Mouse (Mus musculus) spleen, adult 2 months (tissue): Measurements from ENCODE around the gene Tor1b. TPM values are rescaled to one million over a fixed set of nuclear protein-coding genes. Genes with fewer than 3 reads are reported as not detected.
A peak's percentile ranks its signal among the peaks of the same experiment; 100 is the strongest.

ENCODE experiments used
- DNase-seq, 2 experiments: peaks; one replicate each; pipeline versions ENCODE4 v3.0.0 to v3.0.0-alpha.2; 2012 to 2021; ENCODE audit warnings: low spot score in 2 of 2, low read depth in 1 of 2
- H3K27ac ChIP-seq: fragments of 200-500 bp; 2 replicates; pipeline ENCODE4 v1.5.1; 2012; ENCODE audit warnings: low read length, inconsistent platforms; ENCODE audit not compliant: insufficient read depth
- H3K27me3 ChIP-seq: fragments of 200-500 bp; 2 replicates; pipeline ENCODE4 v1.6.1; 2012; ENCODE audit warnings: mild to moderate bottlenecking, moderate library complexity, low read length, inconsistent platforms; ENCODE audit not compliant: control insufficient read depth, insufficient read depth
- H3K36me3 ChIP-seq: fragments of 200-500 bp; 2 replicates; pipeline ENCODE4 v1.6.1; 2012; ENCODE audit warnings: mild to moderate bottlenecking, low read length, inconsistent platforms; ENCODE audit not compliant: control insufficient read depth, insufficient read depth
- H3K4me1 ChIP-seq: fragments of 200-500 bp; 2 replicates; pipeline ENCODE4 v1.6.1; 2011; ENCODE audit warnings: inconsistent platforms; ENCODE audit not compliant: control insufficient read depth, insufficient read depth, insufficient read length
- H3K4me3 ChIP-seq: fragments of 200-500 bp; 2 replicates; pipeline ENCODE4 v1.5.1; 2011; ENCODE audit warnings: mild to moderate bottlenecking, inconsistent platforms; ENCODE audit not compliant: insufficient read depth, insufficient read length; ENCODE audit errors: extremely low read depth
- CTCF ChIP-seq: fragments of 200-500 bp; IDR thresholded peaks from 2 replicates; pipeline ENCODE4 v1.5.1; 2011; ENCODE audit warnings: mild to moderate bottlenecking, inconsistent platforms; ENCODE audit not compliant: insufficient read depth, insufficient read length, insufficient replicate concordance; ENCODE audit errors: extremely low read depth
- POLR2A ChIP-seq: fragments of 200-500 bp; IDR thresholded peaks from 2 replicates; pipeline ENCODE4 v1.6.1; 2011; ENCODE audit warnings: low read depth, low read length, inconsistent platforms
- WGBS: fragments of 180-500 bp; shearing (Covaris S2); methylation state at CpG from one replicate; pipeline ENCODE4 v1.1.7; 2018; 5-methylcytosine and 5-hydroxymethylcytosine counted together
- polyA plus RNA-seq: library from polyadenylated mRNA; depleted of rRNA; stranded (reverse); fragments of >200 nt; gene quantifications from 2 replicates; pipeline ENCODE4 v1.2.3, GENCODE M21; 2012

Tor1b gene
- polyA plus RNA-seq, 1 experiment = 18.9 TPM

GRCm38 (mm10) chr2:30981790-30982513, 29.2 kb downstream of the Tor1b start, which contains the start of the genes BC005624 and Usp20:
Gene BC005624 (minus strand): TSS chr2:30982201.
Gene Usp20 (plus strand): TSS chr2:30982279.
- WGBS = under 1% methylated on average over 66 of the region's 66 CpGs
- H3K27ac ChIP-seq = peak within 1 kb of the TSS; percentile 21
- DNase-seq = peak; percentile 99 to 100
- peak within 1 kb of the TSS; percentile 89 for H3K4me3 ChIP-seq
- TF ChIP-seq POLR2A (peak; percentile 29), CTCF (no peak)
- H3K4me1 ChIP-seq = no peaks in the 10 kb centered on the region
- peaks cover 12% of the 10 kb centered on the region for H3K36me3 ChIP-seq
- H3K27me3 ChIP-seq = no peaks in the 10 kb centered on the region

DNA sequence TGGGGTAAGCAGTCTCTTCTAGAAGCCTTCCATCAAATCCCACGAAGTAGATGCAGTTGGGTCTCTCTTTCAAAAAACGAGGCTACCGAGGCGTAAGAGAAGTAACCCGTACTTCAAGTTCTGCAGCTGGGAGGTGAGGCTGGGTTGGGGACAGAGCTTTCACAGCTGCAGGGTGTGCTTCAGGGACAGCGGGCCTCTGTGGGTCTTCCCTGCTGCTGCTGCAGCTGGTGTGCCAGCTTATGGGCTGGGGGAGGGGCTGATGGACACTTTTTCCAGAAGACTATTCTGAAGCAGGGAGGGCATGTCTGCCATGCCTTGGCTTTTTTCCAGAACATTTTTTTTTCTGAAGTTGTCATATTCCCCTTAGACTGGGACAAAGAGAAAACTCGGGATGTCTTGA, 30.3 kb downstream of the Tor1b start:
- H3K27me3 ChIP-seq = no peaks in the 10 kb centered on the region
- DNase-seq = no peak
- WGBS = 46% methylated on average over 7 of the region's 7 CpGs
- H3K4me1 ChIP-seq = no peaks in the 10 kb centered on the region
- H3K4me3 ChIP-seq = no peak overlapping the region
- no peak overlapping the region for H3K27ac ChIP-seq
- H3K36me3 ChIP-seq = peaks cover 8% of the 10 kb centered on the region
- TF ChIP-seq POLR2A (no peak), CTCF (no peak)

- no peaks in the 10 kb centered on the region for H3K36me3 ChIP-seq
- no peak for DNase-seq
- no peak overlapping the region for H3K4me3 ChIP-seq
- no peaks in the 10 kb centered on the region for H3K27me3 ChIP-seq
- WGBS = 42% methylated on average over 17 of the region's 17 CpGs
- H3K27ac ChIP-seq = no peak overlapping the region
- no peaks in the 10 kb centered on the region for H3K4me1 ChIP-seq
- TF ChIP-seq POLR2A (no peak), CTCF (no peak)
Measured at GRCm38 (mm10) chr2:30985111-30986020, 32.6 kb downstream of the Tor1b start.

- WGBS = 88% methylated on average over 9 of the region's 9 CpGs
- H3K4me1 ChIP-seq = no peaks in the 10 kb centered on the region
- H3K27me3 ChIP-seq = no peaks in the 10 kb centered on the region
- no peak overlapping the region for H3K4me3 ChIP-seq
- H3K27ac ChIP-seq = no peak overlapping the region
- TF ChIP-seq CTCF (no peak), POLR2A (no peak)
- no peak for DNase-seq
- no peaks in the 10 kb centered on the region for H3K36me3 ChIP-seq
Measured at GRCm38 (mm10) chr2:30990221-30990620, 37.5 kb downstream of the Tor1b start.

DNA sequence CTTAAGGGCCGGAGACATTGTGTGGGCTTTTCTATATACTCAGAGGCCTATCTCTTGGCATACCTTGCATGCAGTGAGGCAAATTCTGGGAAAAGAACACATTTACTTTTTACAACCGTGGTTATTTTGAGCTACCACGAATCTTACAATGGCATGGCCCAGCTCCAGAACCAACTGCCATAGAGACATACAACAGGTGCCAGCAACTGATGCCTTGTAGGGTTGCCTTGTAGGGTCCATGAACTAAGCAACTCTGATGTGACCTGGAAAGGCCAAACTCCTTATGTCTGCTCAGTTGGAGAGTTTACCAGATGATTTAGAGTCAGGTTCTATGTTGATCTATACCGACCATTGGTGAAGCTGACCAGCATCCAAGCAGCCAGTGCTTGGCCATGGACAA, 42.1 kb downstream of the Tor1b start:
- WGBS = 92% methylated on average over 4 of the region's 4 CpGs

GRCm38 (mm10) chr2:30995432-30995996, 42.8 kb downstream of the Tor1b start:
- H3K27ac ChIP-seq = no peak overlapping the region

More for the DNA sequence above, 42.1 kb downstream of the Tor1b start:
- no peaks in the 10 kb centered on the region for H3K4me1 ChIP-seq
- 0 out of 2 replicates have a peak, but pooled peaks cover under 1% of the 10 kb centered on the region for H3K36me3 ChIP-seq
- no peaks in the 10 kb centered on the region for H3K27me3 ChIP-seq
- no peak overlapping the region for H3K27ac ChIP-seq
- DNase-seq = no peak
- TF ChIP-seq POLR2A (no peak), CTCF (no peak)
- H3K4me3 ChIP-seq = no peak overlapping the region

More at GRCm38 (mm10) chr2:30995432-30995996, 42.8 kb downstream of the Tor1b start:
- Histone ChIP-seq H3K27me3 (no peaks in the 10 kb centered on the region), H3K4me3 (no peak overlapping the region), H3K4me1 (no peaks in the 10 kb centered on the region), H3K36me3 (0 out of 2 replicates have a peak, but pooled peaks cover 1% of the 10 kb centered on the region)
- DNase-seq = no peak
- 79% methylated on average over 11 of the region's 11 CpGs for WGBS
- TF ChIP-seq POLR2A = no peak
- no peak for TF ChIP-seq CTCF
